Mouse (Mus musculus) embryonic facial prominence, embryonic 14.5 days (tissue): ENCODE measurements around the gene Msgn1. TPM values are rescaled to one million over a fixed set of nuclear protein-coding genes. Genes with fewer than 3 reads are reported as not detected.

ENCODE experiments used
- ATAC-seq: fragments of 200-750 bp; cut with Nextera tagmentation; 2 replicates; pipeline ENCODE4 v1.8.0; 2017; ENCODE audit warnings: low read depth, moderate number of reproducible peaks, moderate TSS enrichment
- DNase-seq: peaks from one replicate; pipeline ENCODE4 v3.0.0-alpha.2; 2015; ENCODE audit warnings: low spot score
- H3K27ac ChIP-seq: fragments of 300-500 bp; sonication (generic); replicated peaks from 2 replicates; pipeline ENCODE4 v1.5.1; 2014; ENCODE audit warnings: low read depth, mild to moderate bottlenecking, low read length, moderate library complexity
- H3K27me3 ChIP-seq: fragments of 300-500 bp; sonication (generic); replicated peaks from 2 replicates; pipeline ENCODE4 v1.6.1; 2014; ENCODE audit warnings: low read length; ENCODE audit not compliant: control insufficient read depth, insufficient read depth
- H3K36me3 ChIP-seq: fragments of 300-500 bp; sonication (generic); 2 replicates; pipeline ENCODE4 v1.6.1; 2014; ENCODE audit warnings: low read length, mixed read lengths; ENCODE audit not compliant: control insufficient read depth, insufficient read depth
- H3K4me1 ChIP-seq: fragments of 300-500 bp; sonication (generic); 2 replicates; pipeline ENCODE4 v1.6.1; 2014; ENCODE audit warnings: antibody characterized with exemption, low read length; ENCODE audit not compliant: control insufficient read depth, insufficient read depth
- H3K4me2 ChIP-seq: fragments of 300-500 bp; sonication (generic); 2 replicates; pipeline ENCODE4 v1.6.1; 2014; ENCODE audit warnings: low read depth, mild to moderate bottlenecking, low read length, moderate library complexity, mixed read lengths
- H3K4me3 ChIP-seq: fragments of 300-500 bp; sonication (generic); 2 replicates; pipeline ENCODE4 v1.5.1; 2014; ENCODE audit warnings: low read depth, mild to moderate bottlenecking, low read length
- H3K9ac ChIP-seq: fragments of 300-500 bp; sonication (generic); 2 replicates; pipeline ENCODE4 v1.6.1; 2014; ENCODE audit warnings: low read depth, mild to moderate bottlenecking, low read length, moderate library complexity, mixed read lengths
- H3K9me3 ChIP-seq: fragments of 300-500 bp; sonication (generic); 2 replicates; pipeline ENCODE4 v1.6.1; 2016; ENCODE audit warnings: low read length; ENCODE audit not compliant: control insufficient read depth
- WGBS: fragments of 180-500 bp; shearing (Covaris S2); extraction: QIAGEN DNeasy Blood & Tissue Kit; methylation state at CpG from one replicate; pipeline ENCODE4 v1.1.7; 2014; 5-methylcytosine and 5-hydroxymethylcytosine counted together
- polyA plus RNA-seq: library from polyadenylated mRNA; unstranded; fragments of >200 nt; fragmentation: Nextera tagmentation; extraction: Ambion mirVana; gene quantifications from 2 replicates; pipeline ENCODE4 v1.2.1, GENCODE M21; 2014

Msgn1 gene
- polyA plus RNA-seq, 1 experiment from 2014 or later, result not detected

- no peak for DNase-seq
- Histone ChIP-seq H3K27me3 (no peaks in the 10 kb centered on the region), H3K4me3 (no peak overlapping the region), H3K36me3 (no peaks in the 10 kb centered on the region), H3K9me3 (no peaks in the 10 kb centered on the region), H3K27ac (no peak overlapping the region), H3K4me2 (no peak overlapping the region), H3K9ac (no peak overlapping the region), H3K4me1 (peaks cover 14% of the 10 kb centered on the region)
- ATAC-seq, result no peak
- WGBS, result 73% methylated on average over 4 of the region's 4 CpGs
Observed at GRCm38 (mm10) chr12:11206321-11206720, 2.5 kb downstream of the Msgn1 start.

GRCm38 (mm10) chr12:11203694-11204665 lies 4.8 kb downstream of the Msgn1 start:
- Histone ChIP-seq H3K9me3 (no peaks in the 10 kb centered on the region), H3K4me2 (peak overlapping the region; percentile 35), H3K36me3 (no peaks in the 10 kb centered on the region), H3K27ac (peak overlapping the region; percentile 76), H3K4me3 (no peak overlapping the region), H3K4me1 (peaks cover 14% of the 10 kb centered on the region), H3K27me3 (no peaks in the 10 kb centered on the region), H3K9ac (0 out of 2 replicates have a peak overlapping the region, but pooled peaks have one; percentile 31)
- WGBS, result 45% methylated on average over 18 of the region's 18 CpGs
- ATAC-seq (peak; percentile 73), DNase-seq (peak; percentile 87)

GRCm38 (mm10) chr12:11202476-11202875 lies 6.3 kb downstream of the Msgn1 start:
- DNase-seq, result peak; percentile 30
- no peaks in the 10 kb centered on the region for H3K27me3 ChIP-seq
- peaks cover 14% of the 10 kb centered on the region for H3K4me1 ChIP-seq
- H3K4me3 ChIP-seq, result no peak overlapping the region
- H3K4me2 ChIP-seq, result no peak overlapping the region
- WGBS, result 73% methylated on average over 8 of the region's 8 CpGs
- H3K36me3 ChIP-seq, result no peaks in the 10 kb centered on the region
- no peak overlapping the region for H3K9ac ChIP-seq
- no peak overlapping the region for H3K27ac ChIP-seq
- H3K9me3 ChIP-seq, result no peaks in the 10 kb centered on the region
- ATAC-seq, result 0 out of 2 replicates have a peak, but pooled peaks have one; percentile 34

- Histone ChIP-seq H3K9ac (no peak overlapping the region), H3K9me3 (no peaks in the 10 kb centered on the region), H3K4me3 (no peak overlapping the region), H3K27me3 (no peaks in the 10 kb centered on the region), H3K4me1 (peaks cover 14% of the 10 kb centered on the region), H3K4me2 (no peak overlapping the region), H3K36me3 (no peaks in the 10 kb centered on the region), H3K27ac (no peak overlapping the region)
- 93% methylated on average over 12 of the region's 12 CpGs for WGBS
- ATAC-seq (no peak), DNase-seq (no peak)
Observed at GRCm38 (mm10) chr12:11200711-11201110, 8.1 kb downstream of the Msgn1 start.

GRCm38 (mm10) chr12:11198551-11198950 lies 10.2 kb downstream of the Msgn1 start:
- WGBS, result 46% methylated on average over 2 of the region's 2 CpGs
- no peak overlapping the region for H3K9ac ChIP-seq
- H3K4me2 ChIP-seq, result no peak overlapping the region
- DNase-seq (no peak), ATAC-seq (no peak)
- no peak overlapping the region for H3K27ac ChIP-seq
- peaks cover 4% of the 10 kb centered on the region; the same call in 1 of the 2 replicates for H3K4me1 ChIP-seq
- H3K9me3 ChIP-seq, result no peaks in the 10 kb centered on the region
- no peaks in the 10 kb centered on the region for H3K27me3 ChIP-seq
- no peak overlapping the region for H3K4me3 ChIP-seq
- no peaks in the 10 kb centered on the region for H3K36me3 ChIP-seq

- H3K27me3 ChIP-seq, result no peaks in the 10 kb centered on the region
- peak; percentile 72; the same call in 1 of the 2 replicates for ATAC-seq
- no peak overlapping the region for H3K4me2 ChIP-seq
- no peak overlapping the region for H3K9ac ChIP-seq
- H3K9me3 ChIP-seq, result no peaks in the 10 kb centered on the region
- 46% methylated on average over 4 of the region's 4 CpGs for WGBS
- no peaks in the 10 kb centered on the region for H3K36me3 ChIP-seq
- H3K4me1 ChIP-seq, result no peaks in the 10 kb centered on the region
- no peak overlapping the region for H3K4me3 ChIP-seq
- no peak overlapping the region for H3K27ac ChIP-seq
- peak; percentile 34 for DNase-seq
Observed at GRCm38 (mm10) chr12:11198026-11198425, 10.7 kb downstream of the Msgn1 start.

GRCm38 (mm10) chr12:11196830-11197229 lies 11.9 kb downstream of the Msgn1 start:
- Histone ChIP-seq H3K9ac (no peak overlapping the region), H3K27me3 (no peaks in the 10 kb centered on the region), H3K9me3 (no peaks in the 10 kb centered on the region), H3K27ac (no peak overlapping the region), H3K36me3 (no peaks in the 10 kb centered on the region), H3K4me2 (peak overlapping the region; percentile 49; the same call in 1 of the 2 replicates), H3K4me1 (no peaks in the 10 kb centered on the region), H3K4me3 (peak overlapping the region; percentile 8; the same call in 1 of the 2 replicates)
- DNase-seq, result no peak
- ATAC-seq, result no peak
- WGBS, result 52% methylated on average over 5 of the region's 5 CpGs

- Histone ChIP-seq H3K27me3 (no peaks in the 10 kb centered on the region), H3K4me2 (peak overlapping the region; percentile 49), H3K4me1 (no peaks in the 10 kb centered on the region), H3K9ac (0 out of 2 replicates have a peak overlapping the region, but pooled peaks have one; percentile 14), H3K9me3 (no peaks in the 10 kb centered on the region), H3K27ac (no peak overlapping the region), H3K4me3 (peak overlapping the region; percentile 8), H3K36me3 (no peaks in the 10 kb centered on the region)
- ATAC-seq (peak; percentile 74; the same call in 1 of the 2 replicates), DNase-seq (peak; percentile 27)
- WGBS, result 12% methylated on average over 16 of the region's 19 CpGs
Observed at GRCm38 (mm10) chr12:11196142-11196597, 12.6 kb downstream of the Msgn1 start.
